Mouse (Mus musculus) 416B (cell line): ENCODE data around the gene Mcf2l.

Source experiments
- DNase-seq: peaks from one replicate; pipeline ENCODE4 v3.0.0; 2011; ENCODE audit warnings: low read depth

The Mcf2l gene

GRCm38 (mm10) chr8:12912011-12912410 is 38.4 kb downstream of the Mcf2l start:
- DNase-seq: no peak

DNA sequence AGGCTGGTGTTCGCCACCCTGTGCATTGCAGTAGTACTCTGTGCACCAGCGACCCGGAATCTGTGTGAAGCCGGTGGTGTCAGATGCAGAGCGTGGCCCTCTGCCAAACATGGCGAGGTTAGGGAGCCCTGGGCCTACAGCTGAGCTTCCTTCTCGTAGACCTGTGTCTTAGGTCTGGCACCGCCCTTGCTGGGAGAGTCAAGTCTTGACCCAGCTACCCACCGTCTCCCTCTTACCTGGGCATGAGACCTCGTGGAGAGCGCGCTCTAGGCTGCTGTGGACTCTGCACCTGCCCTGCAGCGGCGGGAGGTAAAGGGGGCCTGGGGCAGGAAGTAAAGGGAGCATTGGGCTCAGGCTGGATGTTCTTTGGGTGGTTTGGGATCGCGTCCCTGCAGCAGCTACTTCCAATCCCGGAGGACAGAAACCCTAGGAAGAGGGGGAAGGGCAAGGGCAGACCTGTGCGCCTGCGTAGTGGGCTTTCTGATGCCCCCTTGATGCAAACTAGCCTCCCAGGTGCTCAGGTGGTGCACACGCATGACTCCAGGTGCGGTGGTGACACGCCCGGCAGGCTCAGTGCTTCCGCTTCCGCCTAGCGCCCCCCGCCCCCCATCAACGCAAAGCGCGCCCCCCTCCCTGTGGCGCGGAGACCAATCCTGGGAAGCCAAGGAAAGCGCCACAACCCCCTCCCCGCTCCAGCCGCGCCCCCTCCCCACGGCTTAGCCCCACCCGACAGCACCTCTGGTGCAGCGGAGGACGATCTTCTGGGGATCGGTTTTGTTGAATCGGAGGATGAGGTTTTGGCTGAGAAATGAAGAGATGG is 41.8 kb downstream of the Mcf2l start:
- no peak for DNase-seq

GRCm38 (mm10) chr8:12916156-12916900 is 42.7 kb downstream of the Mcf2l start:
- DNase-seq: no peak

GRCm38 (mm10) chr8:12917029-12917428 is 43.4 kb downstream of the Mcf2l start:
- no peak for DNase-seq

- no peak for DNase-seq
Observed at GRCm38 (mm10) chr8:12917831-12918230, 44.2 kb downstream of the Mcf2l start.

- DNase-seq: no peak
Observed at GRCm38 (mm10) chr8:12920599-12920998, 47.0 kb downstream of the Mcf2l start.

DNA sequence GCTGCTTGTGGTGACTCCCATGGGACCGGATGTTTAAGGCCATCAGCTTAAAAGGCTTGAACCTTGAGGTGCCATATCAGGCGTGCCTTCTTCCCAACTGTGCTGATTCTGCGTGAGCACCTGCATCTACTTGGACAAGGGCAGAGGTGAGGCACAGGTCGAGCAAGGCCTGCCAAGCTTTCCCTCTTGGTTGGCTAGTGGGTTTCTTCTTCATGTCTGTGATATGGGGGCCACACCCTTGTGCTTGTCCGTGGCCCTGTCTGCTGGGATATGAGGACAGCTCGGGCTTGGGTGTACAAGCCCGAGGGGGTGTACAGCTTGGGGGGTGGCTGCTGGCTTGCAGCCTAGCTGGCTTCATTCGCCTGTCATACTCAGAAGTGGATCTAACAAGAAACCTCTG is 51.4 kb downstream of the Mcf2l start:
- no peak for DNase-seq

- DNase-seq: no peak
Observed at GRCm38 (mm10) chr8:12925941-12926381, 52.4 kb downstream of the Mcf2l start.

GRCm38 (mm10) chr8:12927204-12927983 is 53.8 kb downstream of the Mcf2l start:
- DNase-seq: peak; percentile 61

DNA sequence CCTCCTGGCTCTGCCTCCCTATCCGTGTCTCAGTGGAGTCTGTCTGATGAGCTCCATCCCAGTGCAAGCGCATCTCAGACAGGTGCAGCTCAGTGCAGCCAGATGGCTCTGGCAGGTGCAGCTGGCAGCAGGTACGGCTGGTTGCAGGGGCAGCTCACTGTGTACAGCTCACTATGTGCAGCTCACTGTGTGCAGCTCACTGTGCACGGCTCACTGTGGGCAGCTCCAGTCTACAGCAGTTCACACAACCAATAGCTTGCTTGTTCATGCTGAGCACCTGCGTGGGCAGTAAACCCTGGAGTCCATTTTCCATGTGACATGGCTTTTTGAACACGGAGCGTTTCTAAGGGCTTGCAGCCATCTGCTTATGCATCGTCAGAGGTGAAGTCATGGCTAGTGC is 54.4 kb downstream of the Mcf2l start:
- no peak for DNase-seq

- no peak for DNase-seq
Observed at GRCm38 (mm10) chr8:12928931-12929330, 55.3 kb downstream of the Mcf2l start.

DNA sequence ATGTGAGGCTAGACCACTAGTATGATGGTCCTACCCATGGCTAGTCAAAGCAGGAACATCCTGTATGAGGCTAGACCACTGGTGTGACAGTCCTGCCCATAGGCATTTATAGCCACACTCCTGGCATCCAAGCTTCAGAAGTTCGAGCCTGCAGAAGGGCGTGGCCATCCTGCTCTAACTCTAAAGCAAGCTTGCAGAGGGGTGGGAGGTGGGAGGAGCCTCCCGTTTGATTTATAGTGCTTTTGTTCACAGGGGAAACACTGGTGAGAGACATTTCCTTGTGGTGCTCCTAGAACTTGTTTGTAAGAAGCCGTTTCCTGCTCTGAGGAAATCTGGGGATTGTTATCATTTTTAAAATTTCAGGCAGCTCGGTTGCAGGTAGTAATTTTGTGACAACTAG is 56.7 kb downstream of the Mcf2l start:
- DNase-seq: no peak

- no peak for DNase-seq
Observed at GRCm38 (mm10) chr8:12931426-12931825, 57.8 kb downstream of the Mcf2l start.

- DNase-seq: no peak
Observed at GRCm38 (mm10) chr8:12932520-12932919, 58.9 kb downstream of the Mcf2l start.

DNA sequence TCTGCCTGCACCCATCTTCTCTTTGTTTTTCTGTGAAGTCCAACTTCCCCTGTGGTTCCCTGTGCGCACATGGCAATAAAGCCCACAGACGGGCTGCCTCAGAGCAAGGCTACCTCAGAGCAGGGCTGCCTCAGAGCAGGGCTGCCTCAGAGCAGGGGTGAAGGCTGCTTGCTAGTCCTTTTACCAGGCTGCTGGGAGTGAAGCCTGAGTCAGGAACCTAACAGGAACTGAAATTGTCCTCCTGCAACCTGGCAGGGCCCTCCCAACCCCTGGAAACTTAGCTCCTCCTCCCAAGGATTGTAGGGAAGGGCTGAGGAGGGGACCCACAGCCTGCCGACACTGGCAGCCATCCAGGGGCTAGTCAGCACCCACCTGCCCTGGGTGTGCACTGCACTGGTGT is 60.2 kb downstream of the Mcf2l start:
- DNase-seq: no peak

- DNase-seq: no peak
Observed at GRCm38 (mm10) chr8:12934453-12935043, 60.9 kb downstream of the Mcf2l start.

DNA sequence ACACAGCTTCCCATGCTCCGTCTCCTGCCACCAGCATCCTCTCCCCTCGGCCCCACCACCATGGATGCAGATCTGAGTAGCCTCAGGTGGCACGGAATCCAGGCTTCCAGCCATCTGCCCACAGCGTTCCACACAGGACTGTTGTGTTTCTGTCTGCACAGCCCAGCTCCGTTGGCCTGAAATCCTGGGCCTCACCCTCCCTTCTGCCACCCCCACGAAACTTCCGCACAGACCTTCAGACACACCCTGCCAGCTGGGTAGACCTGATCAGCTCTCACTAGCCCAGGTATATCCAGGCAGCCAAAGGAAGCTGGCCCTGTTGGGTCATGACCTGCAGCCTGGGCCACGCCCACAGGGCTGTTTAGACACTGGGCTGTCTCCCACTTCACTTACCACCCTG is 66.9 kb downstream of the Mcf2l start:
- DNase-seq: no peak

GRCm38 (mm10) chr8:12941161-12941926 is 67.7 kb downstream of the Mcf2l start:
- DNase-seq: no peak

DNA sequence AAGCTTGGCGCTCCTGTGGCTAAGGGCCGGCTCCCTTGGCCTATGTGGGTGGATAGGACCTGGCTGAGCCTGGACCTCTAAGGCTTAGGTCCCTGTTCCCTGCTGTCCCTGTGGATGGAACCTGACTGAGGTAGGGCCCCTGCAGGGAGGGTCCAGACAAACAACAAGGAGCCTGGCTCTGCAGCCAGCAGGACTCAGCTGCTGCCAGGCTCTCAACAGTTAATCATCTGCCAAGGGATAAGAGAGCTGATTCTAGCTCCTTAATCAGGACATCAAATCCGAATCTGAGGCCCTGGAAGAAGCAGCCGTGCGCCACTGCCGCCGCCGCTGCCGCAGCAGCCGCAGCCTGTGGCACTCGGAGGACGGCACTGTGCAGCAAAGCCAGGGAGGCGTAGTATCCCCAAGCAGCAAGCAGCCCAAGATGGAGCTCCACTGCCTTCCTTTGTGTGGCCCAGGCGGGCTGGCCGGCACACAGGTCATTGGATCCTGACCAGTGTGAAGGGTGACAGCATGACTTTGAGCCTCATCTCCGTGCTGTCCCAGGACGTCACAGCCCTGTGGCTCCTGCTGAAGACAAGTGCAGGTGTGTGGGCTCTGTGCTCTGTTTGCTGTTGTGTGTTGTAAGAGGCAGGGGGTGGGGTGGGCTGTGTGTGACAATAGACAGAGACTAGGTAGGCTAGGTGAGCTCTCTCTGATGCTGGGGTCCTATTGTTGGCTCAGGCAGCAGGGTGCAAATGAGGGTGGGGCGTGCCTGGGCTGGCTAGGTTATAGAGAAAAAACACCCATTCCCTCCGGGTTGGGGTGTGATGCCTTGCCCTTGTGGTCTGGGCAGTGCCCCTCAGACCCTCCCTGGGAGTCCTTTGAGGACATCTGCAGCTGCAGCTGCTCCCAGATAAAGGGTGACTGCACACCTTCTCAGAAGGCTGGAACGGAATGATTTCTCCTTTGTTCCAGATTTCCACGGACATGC is 74.3 kb downstream of the Mcf2l start:
- DNase-seq: no peak

GRCm38 (mm10) chr8:12948574-12948961 is 75.0 kb downstream of the Mcf2l start:
- no peak for DNase-seq
